Mouse (Mus musculus): ENCODE results near the gene Chit1. TPM values are rescaled to one million over a fixed set of nuclear protein-coding genes. Genes with fewer than 3 reads are reported as not detected.
A peak's percentile ranks its signal among the peaks of the same experiment; 100 is the strongest.

The Chit1 gene
- polyA plus RNA-seq, 1 experiment: 14.1 TPM

DNA sequence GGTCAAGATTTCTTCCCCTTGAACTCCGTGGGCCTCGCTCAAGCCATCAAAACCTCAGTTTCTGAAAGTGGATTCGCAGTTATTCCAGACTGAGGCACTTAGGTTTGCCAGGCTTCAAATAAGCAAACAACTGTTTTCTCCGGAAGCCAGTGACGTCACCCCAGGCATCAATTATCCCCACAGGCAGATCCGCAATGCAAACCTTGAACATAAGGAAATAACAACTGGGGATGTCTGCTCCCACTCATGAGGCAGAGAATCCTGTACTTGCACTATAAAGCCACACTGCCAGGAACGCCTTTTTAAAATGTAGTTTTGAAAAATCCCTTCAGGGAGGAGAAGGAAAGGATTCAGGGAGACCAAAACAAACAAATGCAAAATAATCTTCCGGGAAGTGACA is 4.4 kb downstream of the Chit1 start:
- DNase-seq: no peak
- 60% methylated on average over 8 of the region's 8 CpGs for WGBS
- Histone ChIP-seq H3K4me1 (ENCODE audit: control insufficient read depth, insufficient read depth, low read length) (no peaks in the 10 kb centered on the region), H3K4me3 (replicated peaks; ENCODE audit: extremely low read depth, low read depth, low read length) (no peak overlapping the region)
- TF ChIP-seq CTCF (IDR thresholded peaks at IDR 0.05; ENCODE audit: insufficient read depth, low read length) (no peak), POLR2A (IDR thresholded peaks at IDR 0.05; ENCODE audit: borderline replicate concordance, extremely low read depth, low read depth, low read length) (no peak)

- TF ChIP-seq POLR2A (IDR thresholded peaks at IDR 0.05; ENCODE audit: borderline replicate concordance, extremely low read depth, low read depth, low read length): no peak
- no peak for TF ChIP-seq CTCF (IDR thresholded peaks at IDR 0.05; ENCODE audit: insufficient read depth, low read length)
- Histone ChIP-seq H3K4me1 (ENCODE audit: control insufficient read depth, insufficient read depth, low read length) (no peaks in the 10 kb centered on the region), H3K4me3 (replicated peaks; ENCODE audit: extremely low read depth, low read depth, low read length) (no peak overlapping the region)
- no peak for DNase-seq
- 56% methylated on average over 5 of the region's 5 CpGs for WGBS
These were observed 6.1 kb downstream of the Chit1 start for GRCm38 (mm10) chr1:134117110-134117509.

DNA sequence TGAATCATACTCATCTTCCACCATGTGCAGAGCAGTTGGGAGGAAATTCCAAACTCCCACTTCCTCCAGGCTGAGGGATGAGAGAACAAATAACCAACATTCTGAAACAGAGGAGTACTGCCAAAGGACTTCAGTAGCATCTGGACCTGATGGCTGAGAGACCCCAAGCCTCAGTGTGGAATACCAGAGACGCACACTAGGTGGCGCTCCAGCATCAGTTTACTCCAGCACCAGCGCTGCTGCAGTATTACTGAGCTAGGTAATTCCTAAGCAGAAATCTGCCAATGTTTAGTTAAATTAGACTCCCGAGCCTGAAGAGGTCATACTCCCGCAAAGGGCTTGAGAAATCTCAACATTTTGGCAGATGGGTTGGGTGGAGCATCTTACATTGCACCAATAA is 9.1 kb downstream of the Chit1 start:
- peak; percentile 85 for DNase-seq
- TF ChIP-seq POLR2A (IDR thresholded peaks at IDR 0.05; ENCODE audit: borderline replicate concordance, extremely low read depth, low read depth, low read length): no peak
- TF ChIP-seq CTCF (IDR thresholded peaks at IDR 0.05; ENCODE audit: insufficient read depth, low read length): peak; percentile 97
- Histone ChIP-seq H3K4me1 (ENCODE audit: control insufficient read depth, insufficient read depth, low read length) (no peaks in the 10 kb centered on the region), H3K4me3 (replicated peaks; ENCODE audit: extremely low read depth, low read depth, low read length) (no peak overlapping the region)
- 3% methylated on average over 5 of the region's 5 CpGs for WGBS

- no peak for TF ChIP-seq POLR2A (IDR thresholded peaks at IDR 0.05; ENCODE audit: borderline replicate concordance, extremely low read depth, low read depth, low read length)
- TF ChIP-seq CTCF (IDR thresholded peaks at IDR 0.05; ENCODE audit: insufficient read depth, low read length): peak; percentile 59; the same call in 1 of the 2 replicates
- Histone ChIP-seq H3K4me1 (ENCODE audit: control insufficient read depth, insufficient read depth, low read length) (no peaks in the 10 kb centered on the region), H3K4me3 (replicated peaks; ENCODE audit: extremely low read depth, low read depth, low read length) (no peak overlapping the region)
- 46% methylated on average over 9 of the region's 9 CpGs for WGBS
- DNase-seq: no peak
These were observed 11.2 kb downstream of the Chit1 start for GRCm38 (mm10) chr1:134122195-134122594.

DNA sequence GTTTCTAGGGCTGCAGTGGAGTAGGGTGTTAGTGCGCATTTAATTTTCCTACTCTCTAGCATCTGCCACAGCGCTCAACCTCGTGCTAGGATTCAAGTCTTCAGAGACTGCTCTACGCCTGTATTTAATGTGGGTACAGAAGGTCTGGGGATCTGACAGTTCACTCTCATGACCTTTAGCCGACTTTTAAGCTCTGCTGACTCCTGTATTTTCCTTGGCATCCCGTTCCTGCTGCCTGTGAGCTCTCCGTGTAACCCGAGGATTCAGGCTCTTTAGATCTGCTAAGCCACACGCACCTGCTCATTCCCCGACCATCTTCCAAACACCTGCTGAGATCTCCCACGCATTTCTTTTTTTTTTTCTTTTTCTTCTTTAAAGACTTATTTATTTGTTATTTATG is 22.3 kb downstream of the Chit1 start:
- 66% methylated on average over 11 of the region's 11 CpGs for WGBS
- Histone ChIP-seq H3K4me3 (replicated peaks; ENCODE audit: extremely low read depth, low read depth, low read length) (no peak overlapping the region), H3K4me1 (ENCODE audit: control insufficient read depth, insufficient read depth, low read length) (no peaks in the 10 kb centered on the region)
- DNase-seq: no peak
- TF ChIP-seq CTCF (IDR thresholded peaks at IDR 0.05; ENCODE audit: insufficient read depth, low read length) (no peak), POLR2A (IDR thresholded peaks at IDR 0.05; ENCODE audit: borderline replicate concordance, extremely low read depth, low read depth, low read length) (no peak)

GRCm38 (mm10) chr1:134136351-134136750 is 25.3 kb downstream of the Chit1 start:
- no peak for TF ChIP-seq CTCF (IDR thresholded peaks at IDR 0.05; ENCODE audit: insufficient read depth, low read length)
- no peak for DNase-seq
- H3K4me3 ChIP-seq (replicated peaks; ENCODE audit: extremely low read depth, low read depth, low read length): no peak overlapping the region
- 55% methylated on average over 3 of the region's 3 CpGs for WGBS
- H3K4me1 ChIP-seq (ENCODE audit: control insufficient read depth, insufficient read depth, low read length): no peaks in the 10 kb centered on the region

GRCm38 (mm10) chr1:134138424-134138823 is 27.4 kb downstream of the Chit1 start:
- DNase-seq: no peak
- Histone ChIP-seq H3K4me1 (ENCODE audit: control insufficient read depth, insufficient read depth, low read length) (no peaks in the 10 kb centered on the region), H3K4me3 (replicated peaks; ENCODE audit: extremely low read depth, low read depth, low read length) (no peak overlapping the region)
- WGBS: 86% methylated on average over 9 of the region's 9 CpGs
- TF ChIP-seq CTCF (IDR thresholded peaks at IDR 0.05; ENCODE audit: insufficient read depth, low read length) (no peak), POLR2A (IDR thresholded peaks at IDR 0.05; ENCODE audit: borderline replicate concordance, extremely low read depth, low read depth, low read length) (no peak)

DNA sequence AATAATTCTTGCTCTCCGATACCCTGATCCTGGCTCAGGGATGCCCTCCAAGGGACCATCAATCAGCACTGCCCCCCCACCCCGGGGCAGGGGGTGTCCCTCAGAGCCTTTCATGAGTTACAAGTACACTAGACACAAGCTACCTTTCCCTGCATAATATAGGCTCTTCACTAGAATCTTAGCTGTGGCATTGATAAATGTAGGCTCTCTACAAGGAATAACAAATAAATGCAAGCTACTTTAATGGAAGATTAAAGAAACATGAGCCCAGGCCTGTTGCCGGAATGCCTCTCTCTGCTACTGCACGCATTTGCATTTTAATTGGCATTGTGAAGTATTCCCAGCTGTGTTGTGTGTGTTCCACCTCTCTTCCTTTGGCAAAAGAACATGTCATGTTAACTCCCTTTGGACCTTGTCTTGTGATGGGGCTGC is 31.3 kb downstream of the Chit1 start:
- WGBS: 69% methylated on average over 4 of the region's 4 CpGs
- no peaks in the 10 kb centered on the region for H3K4me1 ChIP-seq (ENCODE audit: control insufficient read depth, insufficient read depth, low read length)
- H3K4me3 ChIP-seq (replicated peaks; ENCODE audit: extremely low read depth, low read depth, low read length): no peak overlapping the region
- no peak for DNase-seq
- TF ChIP-seq CTCF (IDR thresholded peaks at IDR 0.05; ENCODE audit: insufficient read depth, low read length): no peak
- no peak for TF ChIP-seq POLR2A (IDR thresholded peaks at IDR 0.05; ENCODE audit: borderline replicate concordance, extremely low read depth, low read depth, low read length)

GRCm38 (mm10) chr1:134146066-134146465 is 35.0 kb downstream of the Chit1 start:
- WGBS: 77% methylated on average over 8 of the region's 8 CpGs
- no peak for DNase-seq
- Histone ChIP-seq H3K4me3 (replicated peaks; ENCODE audit: extremely low read depth, low read depth, low read length) (no peak overlapping the region), H3K4me1 (ENCODE audit: control insufficient read depth, insufficient read depth, low read length) (no peaks in the 10 kb centered on the region)
- TF ChIP-seq POLR2A (IDR thresholded peaks at IDR 0.05; ENCODE audit: borderline replicate concordance, extremely low read depth, low read depth, low read length) (no peak), CTCF (IDR thresholded peaks at IDR 0.05; ENCODE audit: insufficient read depth, low read length) (no peak)

DNA sequence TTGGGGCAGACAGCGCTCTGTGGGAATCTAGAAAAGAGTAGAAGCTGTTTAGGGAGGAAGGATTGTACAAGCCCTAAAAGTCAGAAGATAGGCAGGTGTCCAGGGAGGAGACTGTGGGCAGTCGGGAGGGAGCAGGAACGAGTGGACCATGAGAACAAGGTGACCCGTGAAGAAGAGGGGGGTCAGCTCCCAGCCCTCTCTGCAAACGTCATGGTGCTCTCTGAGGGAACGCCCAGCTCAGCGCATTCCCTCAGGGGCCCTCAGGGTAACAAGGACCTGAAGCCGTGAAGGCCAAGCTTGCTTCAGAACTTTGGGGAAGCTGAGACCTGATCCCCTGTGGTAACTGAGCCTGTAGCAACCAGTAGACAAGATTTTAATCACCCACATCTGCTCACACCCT is 39.0 kb downstream of the Chit1 start:
- 71% methylated on average over 8 of the region's 8 CpGs for WGBS
- no peak for DNase-seq
- no peaks in the 10 kb centered on the region for H3K4me1 ChIP-seq (ENCODE audit: control insufficient read depth, insufficient read depth, low read length)
- no peak overlapping the region for H3K4me3 ChIP-seq (replicated peaks; ENCODE audit: extremely low read depth, low read depth, low read length)
- TF ChIP-seq CTCF (IDR thresholded peaks at IDR 0.05; ENCODE audit: insufficient read depth, low read length) (no peak), POLR2A (IDR thresholded peaks at IDR 0.05; ENCODE audit: borderline replicate concordance, extremely low read depth, low read depth, low read length) (no peak)

All from lung, adult 2 months (tissue).